Mouse (Mus musculus) liver, embryonic 12.5 days (tissue): ENCODE results near the gene Nipsnap2. TPM values are rescaled to one million over a fixed set of nuclear protein-coding genes. Genes with fewer than 3 reads are reported as not detected.
A peak's percentile ranks its signal among the peaks of the same experiment; 100 is the strongest.
"Not testable (repeated sequence)": the region's sequence is repeated elsewhere in the genome, so short reads cannot be mapped to it uniquely, and the experiment has no call there.

ENCODE experiments used
- ATAC-seq: fragments of 200-750 bp; cut with Nextera tagmentation; 2 replicates; pipeline ENCODE4 v1.8.0; 2017; ENCODE audit warnings: moderate number of reproducible peaks, mild to moderate bottlenecking, moderate library complexity
- H3K27ac ChIP-seq: fragments of 300-500 bp; sonication (generic); 2 replicates; pipeline ENCODE4 v1.5.1; 2016; ENCODE audit warnings: mild to moderate bottlenecking
- H3K27me3 ChIP-seq: fragments of 300-500 bp; sonication (generic); replicated peaks from 2 replicates; pipeline ENCODE4 v1.6.1; 2016; ENCODE audit warnings: mild to moderate bottlenecking, moderate library complexity
- H3K36me3 ChIP-seq: fragments of 300-500 bp; sonication (generic); 2 replicates; pipeline ENCODE4 v1.6.1; 2016; ENCODE audit warnings: mild to moderate bottlenecking, moderate library complexity
- H3K4me1 ChIP-seq: fragments of 300-500 bp; sonication (generic); 2 replicates; pipeline ENCODE4 v1.6.1; 2016
- H3K4me2 ChIP-seq: fragments of 300-500 bp; sonication (generic); 2 replicates; pipeline ENCODE4 v1.6.1; 2016; ENCODE audit warnings: mild to moderate bottlenecking, moderate library complexity
- H3K4me3 ChIP-seq: fragments of 300-500 bp; sonication (generic); 2 replicates; pipeline ENCODE4 v1.5.1; 2016; ENCODE audit warnings: mild to moderate bottlenecking, moderate library complexity
- H3K9ac ChIP-seq: fragments of 300-500 bp; sonication (generic); 2 replicates; pipeline ENCODE4 v1.6.1; 2016; ENCODE audit warnings: mild to moderate bottlenecking, moderate library complexity
- H3K9me3 ChIP-seq: fragments of 300-500 bp; sonication (generic); replicated peaks from 2 replicates; pipeline ENCODE4 v1.6.1; 2016; ENCODE audit warnings: mild to moderate bottlenecking, moderate library complexity
- whole genome bisulfite sequencing: fragments of 180-500 bp; shearing (Covaris S2); methylation state at CpG from one replicate; pipeline ENCODE4 v1.1.7; 2016; ENCODE audit not compliant: insufficient replicate concordance; 5-methylcytosine and 5-hydroxymethylcytosine counted together
- polyA plus RNA-seq: library from polyadenylated mRNA; unstranded; fragments of >200 nt; fragmentation: Nextera tagmentation; extraction: Ambion mirVana; gene quantifications from 2 replicates; pipeline ENCODE4 v1.2.1, GENCODE M21; 2016

The Nipsnap2 gene
- polyA plus RNA-seq, 1 experiment from 2014 or later: 32.8 TPM

- Histone ChIP-seq H3K9ac (no peak overlapping the region), H3K4me3 (no peak overlapping the region), H3K36me3 (peaks cover 74% of the 10 kb centered on the region), H3K4me1 (no peaks in the 10 kb centered on the region; the same call in 1 of the 2 replicates), H3K27me3 (no peaks in the 10 kb centered on the region), H3K9me3 (no peaks in the 10 kb centered on the region), H3K4me2 (no peak overlapping the region), H3K27ac (no peak overlapping the region)
- 0 out of 2 replicates have a peak, but pooled peaks have one; percentile 45 for ATAC-seq
- 80% methylated on average over 23 of the region's 23 CpGs for WGBS
Observed at GRCm38 (mm10) chr5:129770443-129771355, 45.8 kb downstream of the Nipsnap2 start.

DNA sequence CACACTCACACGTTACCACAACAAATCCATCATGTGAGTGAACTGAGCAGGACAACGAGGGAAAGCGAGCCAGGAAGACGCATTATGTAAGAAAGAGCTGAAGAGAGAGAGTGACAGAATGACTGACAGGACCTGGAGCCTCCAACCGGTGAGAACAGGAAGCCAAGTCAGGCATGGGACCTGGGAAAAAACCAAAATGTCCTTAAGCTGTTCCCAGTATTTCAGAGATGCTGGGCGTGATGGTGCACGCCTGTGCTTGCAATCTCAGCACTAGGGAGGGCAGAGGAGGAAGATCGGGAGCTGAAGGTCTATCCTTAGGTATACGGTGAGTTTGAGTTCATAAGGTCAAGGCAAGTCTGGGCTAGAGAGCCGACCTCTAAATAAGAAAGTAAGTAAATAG is 47.6 kb downstream of the Nipsnap2 start:
- Histone ChIP-seq H3K36me3 (peaks cover 69% of the 10 kb centered on the region), H3K9ac (no peak overlapping the region), H3K27ac (no peak overlapping the region), H3K27me3 (no peaks in the 10 kb centered on the region), H3K4me3 (no peak overlapping the region), H3K4me1 (peaks cover 6% of the 10 kb centered on the region), H3K9me3 (no peaks in the 10 kb centered on the region), H3K4me2 (no peak overlapping the region)
- no peak for ATAC-seq
- 78% methylated on average over 10 of the region's 10 CpGs for WGBS

GRCm38 (mm10) chr5:129773330-129773729 is 48.5 kb downstream of the Nipsnap2 start:
- ATAC-seq, H3K27me3 ChIP-seq, H3K9ac ChIP-seq, H3K9me3 ChIP-seq, H3K27ac ChIP-seq, H3K4me3 ChIP-seq, H3K4me2 ChIP-seq: not testable (repeated sequence)
- H3K4me1 ChIP-seq: peaks cover 12% of the 10 kb centered on the region
- H3K36me3 ChIP-seq: peaks cover 60% of the 10 kb centered on the region
- 73% methylated on average over 4 of the region's 4 CpGs for WGBS

GRCm38 (mm10) chr5:129774661-129775060 is 49.8 kb downstream of the Nipsnap2 start:
- peaks cover 25% of the 10 kb centered on the region for H3K4me1 ChIP-seq
- H3K36me3 ChIP-seq: peaks cover 48% of the 10 kb centered on the region
- no peak overlapping the region for H3K27ac ChIP-seq
- no peaks in the 10 kb centered on the region for H3K27me3 ChIP-seq
- no peaks in the 10 kb centered on the region for H3K9me3 ChIP-seq
- H3K4me2 ChIP-seq: no peak overlapping the region
- no peak overlapping the region for H3K9ac ChIP-seq
- ATAC-seq: no peak
- WGBS: 79% methylated on average over 3 of the region's 3 CpGs
- no peak overlapping the region for H3K4me3 ChIP-seq

DNA sequence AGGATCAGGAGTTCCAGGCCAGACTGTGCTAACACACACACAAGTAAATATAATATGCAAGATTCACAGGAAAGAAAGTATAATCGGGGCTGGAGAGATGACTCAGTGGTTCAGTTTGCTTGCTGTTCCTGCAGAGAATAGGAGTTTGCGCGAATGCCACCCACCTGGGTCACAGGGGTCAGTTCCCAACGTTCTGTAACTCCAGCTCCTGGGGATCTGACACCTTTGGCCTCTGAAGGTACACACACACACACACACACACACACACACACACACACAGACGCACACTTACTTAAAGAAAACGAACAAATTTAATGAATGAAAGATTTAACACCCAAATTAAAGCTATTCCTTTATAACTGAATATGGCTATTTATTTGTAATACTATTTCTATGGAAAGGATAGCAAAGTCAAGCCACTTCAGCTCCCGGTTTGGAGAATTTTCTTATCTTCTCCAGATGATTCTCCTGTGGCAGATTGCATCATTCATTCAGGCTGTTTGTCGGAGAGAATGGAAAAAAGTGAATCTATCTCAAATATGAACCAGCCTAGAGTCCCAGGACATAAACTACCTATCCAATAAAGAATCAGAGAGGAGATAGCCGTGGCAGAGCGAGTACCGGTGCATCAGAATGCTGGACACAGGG is 53.6 kb downstream of the Nipsnap2 start:
- Histone ChIP-seq H3K4me1 (peaks cover 31% of the 10 kb centered on the region), H3K9ac (peak overlapping the region; percentile 70), H3K27ac (peak overlapping the region; percentile 69), H3K4me3 (peak overlapping the region; percentile 68), H3K36me3 (peaks cover 19% of the 10 kb centered on the region), H3K4me2 (peak overlapping the region; percentile 84), H3K27me3 (no peaks in the 10 kb centered on the region), H3K9me3 (no peaks in the 10 kb centered on the region)
- ATAC-seq: no peak
- WGBS: 27% methylated on average over 11 of the region's 11 CpGs

- no peaks in the 10 kb centered on the region for H3K27me3 ChIP-seq
- H3K36me3 ChIP-seq: peaks cover 19% of the 10 kb centered on the region
- peak; percentile 85 for ATAC-seq
- H3K4me2 ChIP-seq: peak overlapping the region; percentile 84
- peaks cover 31% of the 10 kb centered on the region for H3K4me1 ChIP-seq
- no peaks in the 10 kb centered on the region for H3K9me3 ChIP-seq
- peak overlapping the region; percentile 70 for H3K9ac ChIP-seq
- peak overlapping the region; percentile 69 for H3K27ac ChIP-seq
- 1% methylated on average over 32 of the region's 32 CpGs for WGBS
- H3K4me3 ChIP-seq: peak overlapping the region; percentile 68
Observed at GRCm38 (mm10) chr5:129778996-129779716, 54.3 kb downstream of the Nipsnap2 start.

DNA sequence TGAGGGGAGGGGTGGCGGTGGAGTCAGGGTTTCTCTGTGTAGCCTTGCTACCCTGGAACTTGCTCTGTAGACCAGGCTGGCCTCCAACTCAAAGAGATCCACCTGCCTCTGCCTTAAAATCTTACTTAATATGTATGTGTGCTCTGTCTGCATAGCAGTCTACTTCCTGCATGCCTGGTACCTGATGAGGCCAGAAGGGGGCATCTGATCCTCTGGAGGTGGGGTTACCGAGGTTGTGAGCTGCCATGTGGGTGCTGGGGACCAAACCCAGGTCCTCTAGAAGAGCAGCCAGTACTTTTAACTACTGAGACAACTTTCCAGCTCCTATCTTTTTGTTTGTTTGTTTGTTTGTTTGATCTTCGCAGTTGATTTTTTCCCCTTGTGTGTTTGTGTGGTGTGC is 55.3 kb downstream of the Nipsnap2 start:
- Histone ChIP-seq H3K36me3 (peaks cover 13% of the 10 kb centered on the region), H3K4me1 (peaks cover 31% of the 10 kb centered on the region), H3K4me3 (no peak overlapping the region), H3K9me3 (no peaks in the 10 kb centered on the region), H3K27ac (no peak overlapping the region), H3K4me2 (0 out of 2 replicates have a peak overlapping the region, but pooled peaks have one; percentile 84), H3K27me3 (no peaks in the 10 kb centered on the region), H3K9ac (no peak overlapping the region)
- no peak for ATAC-seq
- 86% methylated on average over 3 of the region's 3 CpGs for WGBS

DNA sequence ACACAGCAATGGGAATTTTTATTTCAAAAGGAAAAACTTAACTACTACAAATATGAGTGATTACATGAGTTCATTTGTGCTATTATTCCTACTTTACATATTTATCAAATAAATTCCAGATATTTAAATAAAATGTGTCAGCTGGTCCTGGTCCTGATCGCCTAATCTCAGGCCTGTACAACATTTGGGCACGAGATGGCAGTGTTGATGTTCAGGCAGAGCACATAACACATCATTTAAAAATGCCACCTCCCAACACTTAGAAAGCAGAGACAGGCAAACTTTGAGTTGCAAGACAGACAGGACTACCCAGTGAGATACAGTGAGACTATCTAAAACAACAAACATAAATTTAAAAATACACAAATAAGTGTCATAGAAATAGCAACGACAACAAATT is 57.3 kb downstream of the Nipsnap2 start:
- H3K9ac ChIP-seq: no peak overlapping the region
- no peak overlapping the region for H3K27ac ChIP-seq
- H3K36me3 ChIP-seq: no peaks in the 10 kb centered on the region
- H3K4me3 ChIP-seq: no peak overlapping the region
- no peaks in the 10 kb centered on the region for H3K9me3 ChIP-seq
- H3K4me1 ChIP-seq: peaks cover 39% of the 10 kb centered on the region
- ATAC-seq: no peak
- no peak overlapping the region for H3K4me2 ChIP-seq
- 52% methylated on average over 3 of the region's 3 CpGs for WGBS
- no peaks in the 10 kb centered on the region for H3K27me3 ChIP-seq

DNA sequence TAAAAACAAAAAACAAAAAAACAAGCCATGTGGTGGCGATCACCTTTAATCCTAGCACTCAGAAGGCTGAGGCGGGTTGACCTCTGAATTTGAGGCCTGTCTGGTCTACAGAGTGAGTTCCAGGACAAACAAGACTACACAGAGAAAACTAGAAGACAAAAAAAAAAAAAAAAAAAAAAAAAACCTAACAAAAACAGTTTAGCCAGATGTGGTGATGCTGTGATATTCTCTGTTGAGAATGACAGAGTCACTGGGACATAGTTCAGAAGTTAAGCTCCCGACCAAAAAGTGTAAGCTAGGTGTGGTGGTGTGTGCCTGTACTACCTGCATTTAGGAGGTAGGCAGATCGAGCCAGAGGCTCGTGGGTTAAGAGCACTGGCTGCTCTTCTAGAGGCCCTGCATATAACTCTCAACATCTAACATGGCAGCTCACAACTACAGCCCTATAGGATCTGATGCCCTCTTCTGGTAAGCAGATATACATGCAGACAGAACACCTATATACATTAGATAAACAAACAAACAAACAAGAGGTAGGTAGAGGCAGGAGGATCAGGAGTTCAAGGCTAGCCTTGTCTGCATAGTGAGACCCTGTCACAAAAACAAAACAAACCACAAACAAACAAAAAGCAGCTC is 60.5 kb downstream of the Nipsnap2 start:
- Histone ChIP-seq H3K4me1 (peaks cover 38% of the 10 kb centered on the region), H3K9me3 (no peaks in the 10 kb centered on the region), H3K27me3 (no peaks in the 10 kb centered on the region), H3K27ac (0 out of 2 replicates have a peak overlapping the region, but pooled peaks have one; percentile 99), H3K4me3 (no peak overlapping the region), H3K4me2 (peak overlapping the region; percentile 82), H3K36me3 (peaks cover 22% of the 10 kb centered on the region), H3K9ac (0 out of 2 replicates have a peak overlapping the region, but pooled peaks have one; percentile 92)
- WGBS: 83% methylated on average over 5 of the region's 5 CpGs
- ATAC-seq: no peak

GRCm38 (mm10) chr5:129786161-129786560 is 61.3 kb downstream of the Nipsnap2 start:
- no peak for ATAC-seq
- Histone ChIP-seq H3K4me2 (peak overlapping the region; percentile 82), H3K27ac (peak overlapping the region; percentile 99), H3K4me3 (peak overlapping the region; percentile 92), H3K36me3 (peaks cover 28% of the 10 kb centered on the region), H3K9me3 (no peaks in the 10 kb centered on the region), H3K27me3 (no peaks in the 10 kb centered on the region), H3K9ac (peak overlapping the region; percentile 92), H3K4me1 (peaks cover 43% of the 10 kb centered on the region)
- 69% methylated on average over 6 of the region's 6 CpGs for WGBS
